Mouse (Mus musculus) fibroblast of lung, adult 2 months (primary cell): ENCODE data around the gene Nrxn3.

Source experiments
- DNase-seq: peaks from one replicate; pipeline ENCODE4 v3.0.0-alpha.2; 2011; ENCODE audit warnings: low read depth

Gene Nrxn3

DNA sequence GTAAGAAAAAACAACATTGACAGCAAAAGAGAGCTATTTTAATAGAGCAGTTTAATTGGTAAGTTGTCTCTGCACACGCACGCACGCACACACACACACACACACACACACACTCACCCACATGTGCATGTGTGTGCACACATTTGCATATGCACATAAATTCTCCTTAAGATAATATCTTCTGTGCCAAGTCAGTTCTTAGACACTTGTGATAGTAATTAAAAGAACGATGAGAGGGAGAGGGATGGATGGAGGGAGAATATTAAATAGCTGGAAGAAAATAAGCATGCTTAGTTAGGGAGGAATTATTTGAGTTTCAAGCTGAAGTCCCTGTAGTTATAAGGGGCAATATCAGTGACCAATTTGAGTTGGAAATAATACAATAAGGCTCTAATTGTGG, 203.6 kb downstream of the Nrxn3 start:
- DNase-seq, result no peak

GRCm38 (mm10) chr12:88931713-88932112, 209.0 kb downstream of the Nrxn3 start:
- no peak for DNase-seq

DNA sequence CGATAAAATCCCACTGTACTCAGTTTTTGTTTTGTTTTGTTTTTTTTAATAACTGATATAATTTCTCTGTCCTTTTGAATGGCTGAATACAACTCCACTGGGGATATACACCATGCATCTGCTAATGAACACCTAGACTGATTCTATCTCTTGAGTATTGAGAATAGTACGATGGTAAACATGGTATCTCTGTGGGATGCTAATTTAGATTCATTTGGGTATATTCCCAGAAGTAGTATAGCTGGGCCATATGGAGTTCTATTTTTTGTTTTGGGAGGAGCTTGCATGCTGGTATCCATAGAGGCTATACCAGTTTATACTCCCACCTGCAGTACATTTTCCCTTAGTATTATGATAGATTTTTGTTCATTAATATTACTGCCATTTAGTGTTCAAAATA, 217.0 kb downstream of the Nrxn3 start:
- DNase-seq, result no peak

- no peak for DNase-seq
These were observed 222.3 kb downstream of the Nrxn3 start for GRCm38 (mm10) chr12:88944967-88945366.

GRCm38 (mm10) chr12:88949870-88950269, 227.2 kb downstream of the Nrxn3 start:
- DNase-seq, result no peak

DNA sequence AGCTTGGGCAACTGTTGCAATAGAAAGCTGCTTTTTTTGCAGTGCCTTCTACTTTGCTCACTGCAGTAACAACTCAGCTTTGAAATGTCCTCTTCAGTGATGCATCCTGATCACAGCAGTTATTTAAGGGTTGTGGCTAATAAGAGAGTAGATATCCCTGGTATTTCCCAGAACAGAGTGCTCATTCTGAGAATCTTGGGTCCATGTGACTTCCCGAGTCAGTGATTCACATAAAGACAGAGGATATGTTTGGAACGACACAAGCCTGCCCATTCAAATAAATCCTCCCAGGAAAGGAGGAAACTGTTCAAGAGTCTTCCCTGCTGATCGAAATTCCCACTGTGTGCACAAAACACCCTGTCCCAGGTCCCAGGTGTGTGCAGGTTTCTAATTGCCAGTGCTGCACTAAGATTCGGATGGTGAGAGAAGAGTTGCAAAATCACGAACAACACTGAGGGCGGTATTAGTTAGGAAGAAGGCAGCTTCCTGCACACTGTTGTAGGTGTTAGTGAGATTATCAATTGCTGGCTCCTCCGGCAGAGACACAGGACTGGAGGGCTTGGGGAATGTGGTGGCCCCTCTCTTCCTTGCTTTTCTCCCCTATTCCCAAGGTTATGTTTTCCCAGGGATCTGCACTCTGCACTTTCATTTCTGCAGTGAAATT, 230.4 kb downstream of the Nrxn3 start:
- no peak for DNase-seq

GRCm38 (mm10) chr12:88953801-88954200, 231.1 kb downstream of the Nrxn3 start:
- DNase-seq, result no peak

DNA sequence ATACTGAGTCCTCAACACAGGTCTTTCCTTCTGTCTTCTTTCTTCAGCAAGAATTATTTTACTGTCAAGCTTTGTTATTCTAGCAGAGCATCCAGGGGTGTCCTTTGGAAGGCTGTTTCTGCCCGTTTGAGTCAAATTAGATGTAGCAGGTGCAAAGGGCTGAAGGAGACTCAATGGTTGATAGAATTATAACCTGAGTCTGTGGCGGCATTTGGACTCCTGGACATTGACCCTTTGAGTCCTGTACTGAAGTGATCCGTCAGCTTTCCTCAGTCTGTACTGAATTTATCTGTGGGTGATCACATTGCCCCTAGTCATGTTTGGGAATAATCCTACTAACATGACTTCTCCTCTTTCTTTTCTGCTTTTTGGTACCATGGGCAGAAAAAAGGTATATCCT, 234.8 kb downstream of the Nrxn3 start:
- DNase-seq, result no peak

DNA sequence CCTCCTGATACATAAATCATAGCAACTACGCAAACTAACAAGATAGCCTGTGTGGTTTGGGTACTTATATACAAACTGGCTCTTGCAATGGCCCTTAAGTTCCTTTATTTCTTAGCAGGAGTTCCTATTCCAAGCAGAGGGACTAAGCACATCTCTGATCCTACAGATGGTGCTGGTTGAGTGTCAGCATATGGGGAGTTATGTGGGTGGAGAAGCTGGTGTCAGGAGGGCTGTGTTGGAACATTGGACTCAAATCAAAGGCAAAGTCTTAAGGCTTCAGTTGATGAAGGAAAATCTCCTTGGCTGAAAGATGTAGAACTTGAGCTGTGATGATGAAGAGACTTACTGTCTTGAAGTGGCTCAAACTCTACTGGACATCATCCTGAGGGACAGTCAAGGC, 238.1 kb downstream of the Nrxn3 start:
- no peak for DNase-seq

DNA sequence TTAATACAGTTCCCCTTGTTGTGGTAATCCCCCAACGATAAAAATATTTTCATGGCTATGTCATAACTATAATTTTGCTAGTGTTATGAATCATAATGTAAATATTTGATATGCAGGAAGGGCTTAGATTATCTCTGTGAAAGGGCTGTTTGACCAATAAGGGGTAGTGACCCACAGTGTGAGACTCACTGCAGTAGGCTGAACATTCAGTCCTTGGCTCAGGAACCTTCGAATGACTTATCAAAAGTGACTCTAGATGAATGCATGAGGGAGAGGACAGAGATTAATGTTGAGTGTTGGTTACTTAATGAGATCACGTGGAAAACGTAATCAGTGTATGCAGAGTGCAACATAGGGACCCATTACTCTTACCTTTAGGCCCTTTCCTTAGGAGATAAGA, 243.7 kb downstream of the Nrxn3 start:
- no peak for DNase-seq

DNA sequence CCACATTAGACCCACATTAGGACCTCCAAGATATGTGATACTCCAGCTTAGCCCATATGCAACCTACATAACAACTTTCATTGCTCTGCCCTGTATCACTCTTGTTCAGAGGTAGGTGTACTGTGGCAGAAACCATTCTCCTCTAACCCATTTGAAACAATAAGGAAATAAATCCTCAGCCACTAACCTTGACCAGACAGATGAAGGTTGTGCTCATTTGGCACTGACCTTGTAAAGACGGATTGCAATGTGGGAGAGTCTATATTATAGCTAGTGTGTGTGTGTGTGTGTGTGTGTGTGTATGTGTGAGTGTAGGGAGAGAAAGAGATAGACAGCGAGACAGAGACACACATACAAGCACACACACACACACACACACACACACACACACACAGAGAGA, 253.9 kb downstream of the Nrxn3 start:
- DNase-seq, result no peak

DNA sequence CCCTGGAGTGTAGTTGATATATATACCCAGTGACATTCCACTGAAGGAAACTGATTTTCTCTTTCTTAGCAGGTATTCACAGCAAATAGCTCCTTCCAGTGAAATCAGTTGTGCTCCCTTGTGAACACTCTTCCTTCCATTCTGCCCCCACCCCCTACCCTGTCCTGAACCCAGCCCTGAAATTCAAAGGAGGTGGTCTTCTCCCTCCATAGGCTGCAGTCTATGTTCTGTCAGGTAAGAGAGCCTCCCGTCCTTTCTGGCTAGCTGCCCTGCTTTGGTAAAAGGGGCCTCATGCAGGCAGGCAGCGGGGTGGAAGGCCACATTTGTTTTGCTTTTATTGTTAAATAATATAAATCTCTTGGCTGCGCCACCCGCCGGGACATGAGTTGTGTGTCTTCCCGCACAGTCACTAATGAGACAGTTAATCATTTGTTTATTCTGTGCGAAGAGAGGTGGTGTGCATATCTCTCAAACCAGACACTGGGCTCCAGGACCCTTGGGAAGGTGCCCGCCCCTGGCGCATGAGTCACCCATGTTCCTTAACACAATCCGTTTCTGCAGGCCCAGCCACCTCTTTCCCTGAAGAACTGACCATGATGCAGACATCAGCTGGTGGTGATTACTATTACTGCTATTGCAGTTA, 261.1 kb downstream of the Nrxn3 start:
- no peak for DNase-seq

GRCm38 (mm10) chr12:88984375-88984774, 261.7 kb downstream of the Nrxn3 start:
- no peak for DNase-seq

DNA sequence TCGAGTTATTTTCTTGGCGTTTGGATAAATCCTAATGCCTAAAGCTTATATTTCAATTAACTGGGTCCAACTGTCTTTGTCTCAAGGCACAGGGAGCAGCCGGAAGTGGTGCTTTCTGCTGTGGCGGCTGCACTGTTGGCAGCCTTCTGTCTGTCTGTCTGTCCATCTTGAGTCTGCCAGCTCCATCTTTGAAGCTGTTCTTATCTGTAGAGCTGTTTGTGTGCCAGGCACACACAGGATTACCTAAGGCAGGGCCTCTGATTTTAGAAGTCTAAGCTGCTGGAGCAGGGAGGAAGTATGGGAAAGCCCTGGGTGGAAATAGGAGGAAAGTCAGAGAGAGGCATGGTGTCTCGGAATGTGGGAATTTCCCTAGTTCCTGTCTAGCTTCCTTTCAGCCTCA, 262.1 kb downstream of the Nrxn3 start:
- DNase-seq, result no peak

- DNase-seq, result no peak
These were observed 264.4 kb downstream of the Nrxn3 start for GRCm38 (mm10) chr12:88987046-88987445.

GRCm38 (mm10) chr12:88990753-88991152, 268.1 kb downstream of the Nrxn3 start:
- DNase-seq, result no peak

- DNase-seq, result no peak
These were observed 269.5 kb downstream of the Nrxn3 start for GRCm38 (mm10) chr12:88992141-88992540.

DNA sequence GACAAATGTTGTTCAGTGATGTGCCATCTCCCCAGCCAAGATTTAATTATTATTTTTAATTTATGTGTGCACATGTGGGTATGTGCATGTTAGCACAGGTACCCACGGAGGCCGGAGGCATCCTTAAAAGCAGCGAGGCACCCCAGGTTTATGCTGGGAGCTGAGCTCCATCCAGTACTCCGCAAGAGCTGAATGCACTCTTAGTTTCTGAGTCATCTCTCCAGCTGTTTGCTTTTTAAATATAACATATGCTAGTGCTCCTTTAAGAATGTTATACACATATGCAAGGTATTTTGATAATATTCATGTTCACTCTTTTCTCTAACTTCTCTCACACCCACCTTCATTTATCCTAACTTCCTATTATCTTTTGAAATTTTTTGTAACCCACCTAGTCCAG, 271.1 kb downstream of the Nrxn3 start:
- no peak for DNase-seq

- DNase-seq, result no peak
These were observed 293.8 kb downstream of the Nrxn3 start for GRCm38 (mm10) chr12:89016436-89016835.

DNA sequence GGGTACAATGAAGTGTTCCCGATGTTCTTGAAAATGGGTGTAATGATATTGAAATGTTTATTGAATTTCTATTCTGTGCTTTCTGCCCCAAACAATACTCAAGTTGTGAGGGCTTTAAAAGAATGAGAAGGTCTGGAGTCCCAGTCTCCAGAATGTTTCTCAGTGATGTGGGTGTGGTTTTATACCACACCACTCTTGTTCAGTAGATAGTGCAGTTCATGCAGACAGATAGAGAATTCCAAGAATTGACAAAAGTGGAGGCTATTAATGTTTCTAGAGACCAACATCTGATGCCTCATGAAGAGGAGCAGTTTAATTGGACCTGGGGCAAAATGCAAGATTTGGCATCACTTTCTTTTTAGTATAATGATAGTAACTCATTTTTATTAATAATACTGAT, 302.5 kb downstream of the Nrxn3 start:
- DNase-seq, result no peak

- no peak for DNase-seq
These were observed 313.4 kb downstream of the Nrxn3 start for GRCm38 (mm10) chr12:89035984-89036618.

- DNase-seq, result no peak
These were observed 317.5 kb downstream of the Nrxn3 start for GRCm38 (mm10) chr12:89040151-89040550.

DNA sequence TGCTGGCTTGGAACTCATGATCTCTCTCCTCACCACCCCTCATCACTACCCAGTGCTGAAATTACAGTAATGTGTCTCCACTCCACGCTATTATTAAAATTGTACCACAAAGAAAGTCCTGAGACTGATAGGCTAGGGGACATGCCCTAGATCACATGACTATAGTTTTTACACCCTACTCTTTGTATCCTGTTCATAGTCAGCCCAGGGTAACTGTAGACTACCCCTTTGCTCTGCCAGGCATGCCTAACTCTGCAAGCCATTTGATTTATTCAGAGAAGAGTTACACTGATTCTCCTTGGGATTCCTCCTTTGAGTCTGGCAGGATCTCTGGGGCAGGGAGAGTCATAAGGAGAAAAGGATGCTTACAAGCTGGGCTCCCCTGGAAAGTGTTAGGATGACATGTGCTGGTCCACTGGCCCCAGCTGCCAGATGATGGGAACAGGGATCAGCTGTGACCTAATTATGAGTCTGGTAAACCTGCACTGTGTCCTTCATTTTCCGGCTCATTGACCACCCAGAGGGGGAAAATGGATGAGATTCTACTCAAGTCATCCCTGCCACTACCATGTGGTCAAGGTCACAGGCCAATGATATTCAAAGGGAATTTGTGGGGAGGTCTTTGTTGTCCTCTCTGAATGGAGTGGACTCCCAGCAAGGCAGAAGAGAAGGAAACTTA, 318.9 kb downstream of the Nrxn3 start:
- no peak for DNase-seq
